Mouse (Mus musculus) CH12.LX (cell line): ENCODE measurements around the gene Gm10447.

Source experiments
- CTCF ChIP-seq, 2 experiments: IDR thresholded peaks in 1 of 2; conservative IDR thresholded peaks in 1 of 2; 2 replicates each; pipeline ENCODE4 v1.5.1; 2011 to 2012; ENCODE audit warnings: low read depth in 2 of 2, low read length in 2 of 2, improper control_type of control experiment in 1 of 2, inconsistent platforms in 1 of 2, mild to moderate bottlenecking in 1 of 2, moderate library complexity in 1 of 2
- MAX ChIP-seq: IDR thresholded peaks from 2 replicates; pipeline ENCODE4 v1.6.1; 2011; ENCODE audit warnings: low read length, improper control_type of control experiment
- MXI1 ChIP-seq: IDR thresholded peaks from 2 replicates; pipeline ENCODE4 v1.6.1; 2011; ENCODE audit warnings: mild to moderate bottlenecking, low read depth, low read length, improper control_type of control experiment
- NRF1 ChIP-seq: IDR thresholded peaks from 2 replicates; pipeline ENCODE4 v1.6.1; 2014; ENCODE audit warnings: low read depth, mild to moderate bottlenecking, inconsistent platforms, low read length, improper control_type of control experiment, moderate library complexity
- POLR2A ChIP-seq: IDR thresholded peaks from 2 replicates; pipeline ENCODE4 v1.6.1; 2011; ENCODE audit warnings: low read depth, mild to moderate bottlenecking, improper control_type of control experiment, low read length
- UBTF ChIP-seq: IDR thresholded peaks from 2 replicates; pipeline ENCODE4 v1.6.1; 2012; ENCODE audit warnings: low read depth, mild to moderate bottlenecking, inconsistent platforms, low read length, improper control_type of control experiment, moderate library complexity
- USF1 ChIP-seq: IDR thresholded peaks from 2 replicates; pipeline ENCODE4 v1.6.1; 2014; ENCODE audit warnings: low read depth, mild to moderate bottlenecking, inconsistent platforms, low read length, improper control_type of control experiment
- ZNF384 ChIP-seq: IDR thresholded peaks from 2 replicates; pipeline ENCODE4 v1.6.1; 2012; ENCODE audit warnings: low read depth, low read length, improper control_type of control experiment, inconsistent platforms

DNA sequence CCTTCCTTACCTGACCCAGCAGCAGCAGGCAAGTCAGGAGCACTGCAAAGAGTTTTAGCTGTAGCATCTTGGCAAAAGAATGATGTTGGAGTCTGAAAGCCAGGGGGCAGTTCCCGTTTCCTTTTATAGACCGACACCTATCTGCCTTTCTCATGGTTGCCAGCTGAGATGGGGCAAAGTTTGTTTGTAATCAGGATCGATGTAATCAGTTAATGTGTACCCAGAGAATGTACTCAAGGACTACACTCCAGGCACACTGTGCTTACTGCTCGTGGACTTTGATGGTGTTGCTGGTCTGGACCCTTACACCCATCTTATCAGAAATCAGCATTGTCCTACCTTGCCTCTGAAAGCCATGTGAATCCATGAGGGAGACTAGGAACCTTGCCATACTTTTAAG is 33.9 kb downstream of the Gm10447 start, which contains the start of gene Leap2:
- TF ChIP-seq USF1 (no peak), NRF1 (no peak), CTCF (conservative IDR thresholded peaks at IDR 0.05 in 1 of 2, IDR thresholded peaks at IDR 0.05 in 1 of 2; ENCODE audit: low read depth in 2 of 2, low read length in 2 of 2) (no peak), POLR2A (no peak), MXI1 (no peak), ZNF384 (no peak), MAX (no peak), UBTF (no peak)
